Mouse (Mus musculus): ENCODE data around the gene Hist1h2bk. TPM values are rescaled to one million over a fixed set of nuclear protein-coding genes. Genes with fewer than 3 reads are reported as not detected.

The Hist1h2bk gene
- polyA plus RNA-seq, 1 experiment, result 322 TPM

DNA sequence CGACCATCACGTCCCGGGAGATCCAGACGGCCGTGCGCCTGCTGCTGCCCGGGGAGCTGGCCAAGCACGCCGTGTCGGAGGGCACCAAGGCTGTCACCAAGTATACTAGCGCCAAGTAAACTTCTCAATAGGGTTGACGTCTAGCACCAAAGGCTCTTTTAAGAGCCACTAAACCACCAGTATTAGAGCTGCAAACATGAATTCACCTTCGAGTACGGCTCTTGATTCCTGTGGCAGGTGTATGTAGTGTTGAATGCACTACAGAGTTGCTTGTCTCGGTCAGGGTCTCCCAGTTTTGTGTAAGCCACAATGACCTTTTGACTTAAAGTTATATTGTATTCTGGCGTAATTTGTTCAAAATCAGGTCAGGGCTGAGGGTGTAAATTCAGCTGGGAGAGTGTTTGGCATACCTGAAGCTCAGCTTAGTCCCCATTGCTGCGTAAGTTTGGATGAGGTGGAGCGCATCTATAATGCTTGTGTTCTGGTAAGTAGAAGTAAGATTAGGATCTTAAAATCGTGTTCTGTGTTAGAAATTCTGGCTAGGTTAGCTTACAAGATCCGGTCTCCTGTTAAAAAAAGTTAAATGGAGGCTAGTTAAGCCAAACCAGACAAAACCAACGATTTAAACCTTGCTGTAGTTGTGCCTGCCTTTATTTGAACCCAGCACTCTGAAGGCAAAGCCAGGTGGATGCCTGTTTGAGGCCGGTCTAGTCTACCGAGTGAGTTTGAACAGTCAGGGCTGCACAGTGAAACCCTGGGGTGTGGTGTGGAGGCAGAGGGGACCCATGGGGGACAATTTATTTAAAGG, 683 bp downstream of the Hist1h2bk start:
- DNase-seq, result no peak
- no peaks in the 10 kb centered on the region for H3K27me3 ChIP-seq (ENCODE audit: control insufficient read depth, insufficient read depth, low read length)
- peak overlapping the region; percentile 80 for H3K27ac ChIP-seq (ENCODE audit: control insufficient read depth, insufficient read depth, low read length)
- H3K36me3 ChIP-seq (ENCODE audit: control insufficient read depth, insufficient read depth, low read length), result no peaks in the 10 kb centered on the region
- peak overlapping the region; percentile 42 for H3K4me3 ChIP-seq (ENCODE audit: control insufficient read depth, insufficient read depth, low read length)
- WGBS, result 4% methylated on average over 22 of the region's 23 CpGs
- TF ChIP-seq CTCF (IDR thresholded peaks at IDR 0.05; ENCODE audit: borderline replicate concordance, control insufficient read depth, extremely low read depth, insufficient read depth, low read length, poor library complexity) (no peak), POLR2A (IDR thresholded peaks at IDR 0.05; ENCODE audit: control insufficient read depth, extremely low read depth, insufficient read depth, low read length, poor library complexity) (no peak)
- H3K4me1 ChIP-seq (replicated peaks; ENCODE audit: control insufficient read depth, insufficient read depth, low read length), result peaks cover 9% of the 10 kb centered on the region

DNA sequence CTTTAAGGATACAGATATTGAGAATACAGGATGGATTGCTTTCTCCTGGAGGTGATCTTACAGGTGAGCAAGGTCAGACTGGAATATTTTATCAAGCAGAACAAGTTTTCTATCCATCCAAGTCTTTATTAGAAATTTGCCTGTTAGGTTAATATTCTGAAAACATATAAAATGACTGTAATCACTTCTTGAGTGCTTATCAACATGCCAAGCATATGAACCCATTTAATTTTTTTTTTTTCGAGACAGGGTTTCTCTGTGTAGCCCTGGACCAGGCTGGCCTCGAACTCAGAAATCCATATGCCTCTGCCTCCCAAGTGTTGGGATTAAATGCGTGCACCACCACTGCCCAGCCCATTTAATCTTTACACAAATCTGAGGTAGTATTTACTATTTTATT, 1.3 kb downstream of the Hist1h2bk start:
- Histone ChIP-seq H3K36me3 (ENCODE audit: control insufficient read depth, insufficient read depth, low read length) (no peaks in the 10 kb centered on the region), H3K27ac (ENCODE audit: control insufficient read depth, insufficient read depth, low read length) (peak overlapping the region; percentile 80), H3K27me3 (ENCODE audit: control insufficient read depth, insufficient read depth, low read length) (no peaks in the 10 kb centered on the region), H3K4me1 (replicated peaks; ENCODE audit: control insufficient read depth, insufficient read depth, low read length) (peaks cover 9% of the 10 kb centered on the region), H3K4me3 (ENCODE audit: control insufficient read depth, insufficient read depth, low read length) (no peak overlapping the region)
- 82% methylated on average over 3 of the region's 3 CpGs for WGBS
- TF ChIP-seq CTCF (IDR thresholded peaks at IDR 0.05; ENCODE audit: borderline replicate concordance, control insufficient read depth, extremely low read depth, insufficient read depth, low read length, poor library complexity) (no peak), POLR2A (IDR thresholded peaks at IDR 0.05; ENCODE audit: control insufficient read depth, extremely low read depth, insufficient read depth, low read length, poor library complexity) (no peak)
- no peak for DNase-seq

DNA sequence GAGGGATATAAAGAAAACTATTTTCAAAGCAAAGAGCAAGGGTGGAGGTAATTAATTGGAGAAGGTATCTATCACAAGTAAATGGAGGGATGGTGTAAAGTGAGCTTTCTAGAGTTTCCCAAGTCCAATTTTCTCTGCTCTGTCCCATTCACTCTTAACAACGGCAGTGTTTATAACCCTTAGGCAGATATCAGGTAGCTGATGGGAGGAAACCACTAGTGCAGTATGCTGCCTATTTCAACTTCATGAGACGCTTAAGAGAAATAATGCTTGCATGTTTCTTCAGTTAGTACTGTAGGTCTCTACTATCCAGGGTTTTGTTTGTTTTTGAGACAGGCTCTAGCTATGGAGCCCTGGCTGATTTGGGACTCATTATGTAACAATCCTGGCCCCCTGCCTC, 1.7 kb downstream of the Hist1h2bk start:
- Histone ChIP-seq H3K36me3 (ENCODE audit: control insufficient read depth, insufficient read depth, low read length) (no peaks in the 10 kb centered on the region), H3K27ac (ENCODE audit: control insufficient read depth, insufficient read depth, low read length) (no peak overlapping the region; the same call in 1 of the 2 replicates), H3K4me1 (replicated peaks; ENCODE audit: control insufficient read depth, insufficient read depth, low read length) (peaks cover 9% of the 10 kb centered on the region), H3K27me3 (ENCODE audit: control insufficient read depth, insufficient read depth, low read length) (no peaks in the 10 kb centered on the region), H3K4me3 (ENCODE audit: control insufficient read depth, insufficient read depth, low read length) (no peak overlapping the region)
- DNase-seq, result no peak
- TF ChIP-seq CTCF (IDR thresholded peaks at IDR 0.05; ENCODE audit: borderline replicate concordance, control insufficient read depth, extremely low read depth, insufficient read depth, low read length, poor library complexity) (no peak), POLR2A (IDR thresholded peaks at IDR 0.05; ENCODE audit: control insufficient read depth, extremely low read depth, insufficient read depth, low read length, poor library complexity) (no peak)
- WGBS, result 90% methylated on average over 2 of the region's 2 CpGs

DNA sequence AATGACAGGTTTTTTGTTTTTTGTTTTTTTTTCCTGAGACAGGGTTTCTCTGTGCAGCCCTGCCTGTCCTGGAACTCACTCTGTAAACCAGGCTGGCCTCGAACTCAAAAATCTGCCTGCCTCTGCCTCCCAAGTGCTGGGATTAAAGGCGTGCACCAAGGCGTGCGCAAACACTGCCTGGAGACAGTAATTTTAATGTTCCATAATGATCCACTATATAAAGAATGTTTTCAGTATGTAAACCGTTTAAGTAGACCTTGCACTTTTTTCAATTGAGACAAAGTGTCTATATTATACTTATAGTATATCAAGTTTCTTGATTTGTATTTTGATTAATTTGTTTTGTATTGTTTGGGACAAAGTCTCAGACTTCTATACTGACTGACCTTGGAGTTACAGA, 3.7 kb downstream of the Hist1h2bk start:
- WGBS, result 85% methylated on average over 5 of the region's 5 CpGs

DNA sequence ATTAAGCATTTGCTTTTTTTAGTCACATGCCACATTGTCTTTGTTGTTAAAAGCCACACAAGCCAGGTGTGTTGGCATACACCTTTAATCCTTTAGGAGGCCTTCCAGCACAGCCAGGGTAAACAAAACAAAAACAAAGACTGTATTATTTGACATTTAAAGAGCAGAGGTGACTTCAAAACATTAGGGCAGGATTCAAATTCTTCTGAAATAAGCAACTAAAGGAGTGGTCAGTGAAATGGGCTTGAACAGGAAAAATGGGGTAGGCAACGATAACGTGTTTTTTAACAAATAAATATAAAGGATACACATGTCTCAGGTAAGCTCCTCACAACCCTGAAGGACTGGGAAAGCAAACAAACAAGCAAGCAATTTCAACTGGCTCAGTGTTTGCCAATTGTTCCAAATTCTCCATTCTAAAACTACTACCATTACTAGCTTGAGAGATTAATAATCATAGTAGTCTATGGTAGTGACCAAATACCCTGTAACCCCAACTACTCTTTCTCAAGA, 4.3 kb downstream of the Hist1h2bk start:
- Histone ChIP-seq H3K27me3 (ENCODE audit: control insufficient read depth, insufficient read depth, low read length) (no peaks in the 10 kb centered on the region), H3K4me3 (ENCODE audit: control insufficient read depth, insufficient read depth, low read length) (no peak overlapping the region), H3K27ac (ENCODE audit: control insufficient read depth, insufficient read depth, low read length) (no peak overlapping the region; the same call in 1 of the 2 replicates), H3K36me3 (ENCODE audit: control insufficient read depth, insufficient read depth, low read length) (no peaks in the 10 kb centered on the region), H3K4me1 (replicated peaks; ENCODE audit: control insufficient read depth, insufficient read depth, low read length) (peaks cover 9% of the 10 kb centered on the region)
- TF ChIP-seq POLR2A (IDR thresholded peaks at IDR 0.05; ENCODE audit: control insufficient read depth, extremely low read depth, insufficient read depth, low read length, poor library complexity), result no peak
- no peak for TF ChIP-seq CTCF (IDR thresholded peaks at IDR 0.05; ENCODE audit: borderline replicate concordance, control insufficient read depth, extremely low read depth, insufficient read depth, low read length, poor library complexity)
- 22% methylated on average over 2 of the region's 2 CpGs for WGBS
- DNase-seq, result no peak

More for the DNA sequence above, 3.7 kb downstream of the Hist1h2bk start:
- Histone ChIP-seq H3K36me3 (ENCODE audit: control insufficient read depth, insufficient read depth, low read length) (no peaks in the 10 kb centered on the region), H3K4me1 (replicated peaks; ENCODE audit: control insufficient read depth, insufficient read depth, low read length) (peaks cover 9% of the 10 kb centered on the region), H3K27ac (ENCODE audit: control insufficient read depth, insufficient read depth, low read length) (no peak overlapping the region; the same call in 1 of the 2 replicates), H3K4me3 (ENCODE audit: control insufficient read depth, insufficient read depth, low read length) (no peak overlapping the region), H3K27me3 (ENCODE audit: control insufficient read depth, insufficient read depth, low read length) (no peaks in the 10 kb centered on the region)
- DNase-seq, result no peak
- TF ChIP-seq POLR2A (IDR thresholded peaks at IDR 0.05; ENCODE audit: control insufficient read depth, extremely low read depth, insufficient read depth, low read length, poor library complexity) (no peak), CTCF (IDR thresholded peaks at IDR 0.05; ENCODE audit: borderline replicate concordance, control insufficient read depth, extremely low read depth, insufficient read depth, low read length, poor library complexity) (no peak)

DNA sequence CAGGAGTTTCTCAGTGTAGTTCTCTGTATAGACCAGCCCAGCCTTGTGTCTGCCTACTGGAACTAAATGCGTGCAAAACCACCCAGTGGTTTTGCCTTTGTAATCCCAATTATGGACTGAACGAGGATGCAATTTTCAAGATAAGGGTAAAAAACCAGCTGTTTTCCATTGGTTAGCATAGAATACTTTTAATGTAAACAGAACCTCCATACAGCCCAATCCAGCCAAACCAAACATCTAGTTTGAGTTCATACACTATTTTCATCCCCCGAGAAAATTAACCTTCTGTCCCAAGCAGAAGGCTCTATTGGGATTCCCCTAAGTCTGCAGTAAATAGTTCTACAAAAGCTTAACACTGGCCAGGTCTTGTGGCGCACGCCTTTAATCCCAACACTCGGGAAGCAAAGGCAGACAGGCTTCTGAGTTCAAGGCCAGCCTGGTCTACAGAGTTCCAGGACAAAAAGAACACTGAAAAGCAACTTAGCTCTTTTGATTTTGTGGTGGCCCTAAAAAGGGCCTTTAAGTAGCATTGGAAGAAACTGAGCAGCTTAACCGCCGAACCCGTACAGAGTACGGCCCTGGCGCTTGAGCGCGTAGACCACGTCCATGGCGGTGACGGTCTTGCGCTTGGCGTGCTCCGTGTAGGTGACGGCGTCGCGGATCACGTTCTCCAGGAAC, 4.9 kb downstream of the Hist1h2bk start:
- Histone ChIP-seq H3K27me3 (ENCODE audit: control insufficient read depth, insufficient read depth, low read length) (no peaks in the 10 kb centered on the region), H3K27ac (ENCODE audit: control insufficient read depth, insufficient read depth, low read length) (peak overlapping the region; percentile 95), H3K36me3 (ENCODE audit: control insufficient read depth, insufficient read depth, low read length) (no peaks in the 10 kb centered on the region), H3K4me3 (ENCODE audit: control insufficient read depth, insufficient read depth, low read length) (peak overlapping the region; percentile 44), H3K4me1 (replicated peaks; ENCODE audit: control insufficient read depth, insufficient read depth, low read length) (peaks cover 12% of the 10 kb centered on the region)
- TF ChIP-seq POLR2A (IDR thresholded peaks at IDR 0.05; ENCODE audit: control insufficient read depth, extremely low read depth, insufficient read depth, low read length, poor library complexity) (no peak), CTCF (IDR thresholded peaks at IDR 0.05; ENCODE audit: borderline replicate concordance, control insufficient read depth, extremely low read depth, insufficient read depth, low read length, poor library complexity) (no peak)
- no peak for DNase-seq
- WGBS, result under 1% methylated on average over 24 of the region's 24 CpGs
